Mouse (Mus musculus) neutrophil, adult 5-6 weeks (primary cell): Measurements from ENCODE around the gene Mipol1. TPM values are rescaled to one million over a fixed set of nuclear protein-coding genes. Genes with fewer than 3 reads are reported as not detected.
"Not testable (repeated sequence)": the region's sequence is repeated elsewhere in the genome, so short reads cannot be mapped to it uniquely, and the experiment has no call there.

Experiments used
- ATAC-seq: fragments of 151-379, 151-347 bp; 2 replicates; pipeline ENCODE4 v1.8.0; 2017; ENCODE audit warnings: mild to moderate bottlenecking, moderate TSS enrichment; ENCODE audit not compliant: insufficient number of reproducible peaks, poor library complexity, low FRiP score, severe bottlenecking; ENCODE audit errors: extremely low read depth
- total RNA-seq: library from RNA; stranded (forward); fragments of 200-1000 nt; gene quantifications from 2 replicates; pipeline ENCODE4 v1.2.3, GENCODE M21; 2017

Gene Mipol1
- total RNA-seq, result 6.5 and 12.0 TPM in 2 replicates

- peak; percentile 84 for ATAC-seq
These were observed at the start of gene Mipol1, which contains the start of gene Prps1l3 for GRCm38 (mm10) chr12:57230192-57230706. Mipol1 (plus strand) TSS chr12:57230427. Prps1l3 (plus strand) TSS chr12:57230412.

GRCm38 (mm10) chr12:57184401-57185147 is 45.7 kb upstream of the Mipol1 start:
- ATAC-seq, result no peak

- ATAC-seq, result no peak
These were observed 44.8 kb upstream of the Mipol1 start for GRCm38 (mm10) chr12:57185475-57185874.

- ATAC-seq, result no peak
These were observed 44.1 kb upstream of the Mipol1 start for GRCm38 (mm10) chr12:57186126-57186525.

GRCm38 (mm10) chr12:57187032-57187431 is 43.2 kb upstream of the Mipol1 start:
- no peak for ATAC-seq

- no peak for ATAC-seq
These were observed 35.6 kb upstream of the Mipol1 start for GRCm38 (mm10) chr12:57194609-57195008.

- ATAC-seq, result no peak
These were observed 34.0 kb upstream of the Mipol1 start for GRCm38 (mm10) chr12:57196286-57196607.

GRCm38 (mm10) chr12:57196608-57197362 is 33.4 kb upstream of the Mipol1 start:
- ATAC-seq, result no peak

- no peak for ATAC-seq
These were observed 32.7 kb upstream of the Mipol1 start, which contains the start of gene Slc25a21 for GRCm38 (mm10) chr12:57197363-57198026. Slc25a21 (minus strand) TSS chr12:57197472.

- no peak for ATAC-seq
These were observed 32.0 kb upstream of the Mipol1 start for GRCm38 (mm10) chr12:57198269-57198668.

- ATAC-seq, result no peak
These were observed 30.8 kb upstream of the Mipol1 start for GRCm38 (mm10) chr12:57199427-57199826.

- ATAC-seq, result no peak
These were observed 28.3 kb upstream of the Mipol1 start for GRCm38 (mm10) chr12:57201901-57202300.

- no peak for ATAC-seq
These were observed 25.9 kb upstream of the Mipol1 start for GRCm38 (mm10) chr12:57204276-57204851.

- ATAC-seq, result peak; percentile 67
These were observed 18.6 kb upstream of the Mipol1 start for GRCm38 (mm10) chr12:57211353-57212311.

- not testable (repeated sequence) for ATAC-seq
These were observed 17.8 kb upstream of the Mipol1 start for GRCm38 (mm10) chr12:57212463-57212862.

- no peak for ATAC-seq
These were observed 3.8 kb upstream of the Mipol1 start for GRCm38 (mm10) chr12:57226411-57226810.

- ATAC-seq, result no peak
These were observed 2.5 kb upstream of the Mipol1 start for GRCm38 (mm10) chr12:57227776-57228175.

- no peak for ATAC-seq
These were observed 524 bp upstream of the Mipol1 start for GRCm38 (mm10) chr12:57229703-57230102.
